Comparison of ENCODE assay signal across 19 mouse cellular contexts in genomic region chr3:50916305-50916854, GRCm38 (mm10).
A peak's percentile ranks its signal among the peaks of the same experiment; 100 is the strongest.
DNase-seq lines count a peak whose midpoint lies in the region; ATAC-seq and TF ChIP-seq lines count a peak whose summit lies in the region.
"Had no signal": no experiment of that assay in that cellular context is flagged by ENCODE, and none has a peak within 500 bp of the region (broad histone marks: within the 10 kb centered on the region; RNA-seq: fewer than 3 reads in every experiment).

No protein-coding gene starts in this region.

- no peaks in the 10 kb centered on the region for H3K9me3 ChIP-seq in kidney, embryonic 14.5 days (ENCODE audit: control insufficient read depth, low read length)
- H3K9me3 ChIP-seq in limb, embryonic 14.5 days (ENCODE audit: control insufficient read depth, low read length): no peaks in the 10 kb centered on the region
- H3K9me3 ChIP-seq in limb, embryonic 10.5 days (replicated peaks): no peaks in the 10 kb centered on the region
- H3K9me3 ChIP-seq: embryonic facial prominence, embryonic 12.5 days; forebrain, embryonic 12.5 days; heart, embryonic 15.5 days; hindbrain, embryonic 13.5 days had no signal

- H3K4me2 ChIP-seq in kidney, embryonic 14.5 days (replicated peaks; ENCODE audit: low read depth, low read length): no peak overlapping the region
- no peak overlapping the region for H3K4me2 ChIP-seq in limb, embryonic 14.5 days (replicated peaks; ENCODE audit: low read depth, low read length, severe bottlenecking)
- H3K4me2 ChIP-seq: embryonic facial prominence, embryonic 12.5 days; forebrain, embryonic 12.5 days; heart, embryonic 11.5 days; heart, embryonic 15.5 days; hindbrain, embryonic 13.5 days had no signal

- no peak for TF ChIP-seq CTCF in Patski (IDR thresholded peaks at IDR 0.05)

- no peaks in the 10 kb centered on the region for H3K27me3 ChIP-seq in kidney, embryonic 14.5 days (ENCODE audit: control insufficient read depth, insufficient read depth, low read length)
- no peaks in the 10 kb centered on the region for H3K27me3 ChIP-seq in limb, embryonic 14.5 days (ENCODE audit: control insufficient read depth, insufficient read depth, low read length)
- H3K27me3 ChIP-seq in limb, embryonic 10.5 days (ENCODE audit: low read depth, poor library complexity, severe bottlenecking): no peaks in the 10 kb centered on the region
- no peaks in the 10 kb centered on the region for H3K27me3 ChIP-seq in Patski
- H3K27me3 ChIP-seq: embryonic facial prominence, embryonic 12.5 days; forebrain, embryonic 12.5 days; heart, embryonic 15.5 days; hindbrain, embryonic 13.5 days had no signal

- CTCF ChIA-PET in Patski (lab: Charles Lee): interaction anchor here (1.2 kb wide), 1 partner anchor 39 kb away, joined by 3 read pairs; no protein-coding TSS in a partner anchor

- no peak overlapping the region for H3K27ac ChIP-seq in kidney, embryonic 14.5 days (ENCODE audit: low read depth, low read length)
- no peak overlapping the region for H3K27ac ChIP-seq in limb, embryonic 14.5 days (replicated peaks; ENCODE audit: low read depth, low read length)
- H3K27ac ChIP-seq in limb, embryonic 10.5 days: no peak overlapping the region
- H3K27ac ChIP-seq: embryonic facial prominence, embryonic 12.5 days; forebrain, embryonic 12.5 days; heart, embryonic 15.5 days; hindbrain, embryonic 13.5 days; hindbrain, postnatal 0 days had no signal

- DNase-seq in kidney, adult 8-10 months: no peak
- DNase-seq in limb, embryonic 14.5 days (ENCODE audit: low spot score): peak; percentile 38
- DNase-seq in limb, embryonic 10.5 days (ENCODE audit: low spot score): no peak
- DNase-seq in Patski (ENCODE audit: low read depth, low spot score): peak; percentile 28
- no peak for DNase-seq in layer of hippocampus, adult 8-10 months (ENCODE audit: low spot score in 2 of 2)
- DNase-seq: cerebellum, adult 11-12 months; cerebellum, adult 9-10 months; cerebellum, postnatal 25 days; gastrocnemius, postnatal 10 days; heart, adult 18-20 months; heart, postnatal 14 days had no signal

- no peaks in the 10 kb centered on the region for H3K36me3 ChIP-seq in kidney, embryonic 14.5 days (ENCODE audit: control insufficient read depth, insufficient read depth, low read length)
- no peaks in the 10 kb centered on the region for H3K36me3 ChIP-seq in limb, embryonic 14.5 days (ENCODE audit: control insufficient read depth, insufficient read depth, low read length)
- H3K36me3 ChIP-seq in limb, embryonic 10.5 days: no peaks in the 10 kb centered on the region
- H3K36me3 ChIP-seq: embryonic facial prominence, embryonic 12.5 days; forebrain, embryonic 12.5 days; heart, embryonic 15.5 days; hindbrain, embryonic 13.5 days had no signal

- peak; percentile 40; the same call in 1 of the 2 replicates for ATAC-seq in kidney, embryonic 14.5 days (ENCODE audit: low FRiP score, low TSS enrichment)
- ATAC-seq in limb, embryonic 14.5 days (ENCODE audit: low FRiP score, low read depth): no peak
- peak; percentile 85 for ATAC-seq in Patski
- ATAC-seq: forebrain, embryonic 16.5 days; hindbrain, postnatal 0 days had no signal

- no peak for TF ChIP-seq POLR2A in limb, embryonic 14.5 days (IDR thresholded peaks at IDR 0.05; ENCODE audit: borderline replicate concordance, extremely low read depth, insufficient read depth, insufficient read length)

- H3K4me3 ChIP-seq in kidney, embryonic 14.5 days (ENCODE audit: low read length): no peak overlapping the region
- H3K4me3 ChIP-seq in limb, embryonic 14.5 days (replicated peaks; ENCODE audit: low read length): no peak overlapping the region
- no peak overlapping the region for H3K4me3 ChIP-seq in limb, embryonic 10.5 days
- H3K4me3 ChIP-seq: embryonic facial prominence, embryonic 12.5 days; forebrain, embryonic 12.5 days; heart, embryonic 15.5 days; hindbrain, embryonic 13.5 days had no signal

- in situ Hi-C loops in Patski (cut with MboI; ENCODE audit: low pct_unique_long_range_greater_than_20kb): loop anchor here (10.0 kb wide), 1 partner anchor 258 kb away; no protein-coding TSS in a partner anchor

- peaks cover 2% of the 10 kb centered on the region; the same call in 1 of the 2 replicates for H3K4me1 ChIP-seq in kidney, embryonic 14.5 days (ENCODE audit: control insufficient read depth, insufficient read depth, low read length)
- H3K4me1 ChIP-seq in limb, embryonic 14.5 days (ENCODE audit: control insufficient read depth, insufficient read depth, low read length): 0 out of 2 replicates have a peak, but pooled peaks cover 2% of the 10 kb centered on the region
- no peaks in the 10 kb centered on the region for H3K4me1 ChIP-seq in limb, embryonic 10.5 days
- H3K4me1 ChIP-seq: embryonic facial prominence, embryonic 12.5 days; heart, embryonic 15.5 days had no signal

- POLR2A ChIA-PET in Patski (lab: Charles Lee): no interaction called here

- WGBS in kidney, embryonic 14.5 days: 36% methylated on average over 5 of the region's 5 CpGs
- WGBS in limb, embryonic 14.5 days: 89% methylated on average over 5 of the region's 5 CpGs
- 88% methylated on average over 5 of the region's 5 CpGs for WGBS in limb, embryonic 10.5 days

- no peak overlapping the region for H3K9ac ChIP-seq in kidney, embryonic 14.5 days (ENCODE audit: low read depth, low read length)
- no peak overlapping the region for H3K9ac ChIP-seq in limb, embryonic 14.5 days (ENCODE audit: low read depth, low read length, severe bottlenecking)
- H3K9ac ChIP-seq: embryonic facial prominence, embryonic 12.5 days; forebrain, embryonic 12.5 days; heart, embryonic 15.5 days; hindbrain, embryonic 13.5 days had no signal

Comparison
In these comparisons a context has a peak if more than half of its experiments do, and no peak if none do; other contexts are left out.
1. DNase-seq: peak in limb, embryonic 14.5 days (single experiment) and Patski (single experiment); none in kidney, adult 8-10 months (0 of 2), limb, embryonic 10.5 days (single experiment) and layer of hippocampus, adult 8-10 months (0 of 2).